Mouse (Mus musculus) kidney, postnatal 14 days (tissue): Measurements from ENCODE around the gene Tppp2.

Experiments
- DNase-seq: peaks from one replicate; pipeline ENCODE4 v3.0.0; 2022; ENCODE audit warnings: mixed read lengths

The Tppp2 gene

DNA sequence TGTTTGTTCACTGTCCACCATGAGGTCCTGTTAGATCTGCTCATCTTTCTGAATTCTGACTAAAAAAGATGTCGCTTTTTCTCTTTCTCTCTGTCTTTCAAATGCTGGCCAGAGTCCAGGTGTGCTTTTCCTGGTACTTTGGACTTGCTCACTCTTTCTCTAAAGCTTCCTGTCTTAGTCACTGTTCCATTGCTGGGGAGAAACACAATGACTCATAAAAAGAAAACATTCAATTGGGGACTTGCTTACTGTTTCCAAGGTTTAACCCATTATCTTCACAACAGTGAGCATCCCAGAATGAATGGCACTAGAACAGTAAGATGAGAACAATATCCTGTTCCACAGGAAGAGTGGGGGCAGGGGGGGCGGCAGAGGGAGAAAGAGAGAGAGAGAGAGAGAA, 42.1 kb downstream of the Tppp2 start:
- no peak for DNase-seq

DNA sequence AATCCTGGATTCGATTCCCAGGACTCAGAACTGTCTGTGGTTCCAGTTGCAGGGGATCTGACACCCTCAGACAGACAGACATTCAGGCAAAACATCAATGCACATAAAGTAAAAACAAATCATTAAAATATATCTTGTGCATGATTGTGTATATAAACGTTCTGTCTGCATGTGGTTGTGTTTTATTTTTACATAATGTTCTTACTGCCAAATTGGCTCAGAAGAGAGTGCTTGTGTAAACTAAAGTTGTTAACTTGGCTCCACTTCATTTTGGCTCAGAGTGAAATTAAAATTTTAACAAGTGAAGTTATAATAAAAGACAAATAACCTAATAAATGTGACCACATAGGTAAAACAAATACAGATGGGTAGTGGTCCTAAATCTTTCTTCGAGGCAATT, 49.2 kb downstream of the Tppp2 start:
- no peak for DNase-seq
